Mouse (Mus musculus) stomach, embryonic 16.5 days (tissue): ENCODE results near the gene Mnat1. TPM values are rescaled to one million over a fixed set of nuclear protein-coding genes. Genes with fewer than 3 reads are reported as not detected.

Experiments used
- ATAC-seq: fragments of 200-750 bp; cut with Nextera tagmentation; 2 replicates; pipeline ENCODE4 v1.8.0; 2017; ENCODE audit warnings: moderate number of reproducible peaks, moderate TSS enrichment; ENCODE audit not compliant: insufficient read depth, low FRiP score
- H3K27ac ChIP-seq: fragments of 300-500 bp; sonication (generic); 2 replicates; pipeline ENCODE4 v1.5.1; 2014; ENCODE audit warnings: low read length
- H3K27me3 ChIP-seq: fragments of 300-500 bp; sonication (generic); 2 replicates; pipeline ENCODE4 v1.6.1; 2014; ENCODE audit warnings: low read length, control low read depth, mixed read lengths; ENCODE audit not compliant: control insufficient read depth, insufficient read depth
- H3K36me3 ChIP-seq: fragments of 300-500 bp; sonication (generic); 2 replicates; pipeline ENCODE4 v1.6.1; 2014; ENCODE audit warnings: low read length; ENCODE audit not compliant: control insufficient read depth, insufficient read depth
- H3K4me1 ChIP-seq: fragments of 300-500 bp; sonication (generic); 2 replicates; pipeline ENCODE4 v1.6.1; 2014; ENCODE audit warnings: low read length, control low read depth, mixed read lengths; ENCODE audit not compliant: control insufficient read depth, insufficient read depth
- H3K4me2 ChIP-seq: fragments of 300-500 bp; sonication (generic); 2 replicates; pipeline ENCODE4 v1.6.1; 2014; ENCODE audit warnings: low read depth, low read length, mixed read lengths
- H3K4me3 ChIP-seq: fragments of 300-500 bp; sonication (generic); replicated peaks from 2 replicates; pipeline ENCODE4 v1.5.1; 2014; ENCODE audit warnings: mild to moderate bottlenecking, low read length
- H3K9ac ChIP-seq: fragments of 300-500 bp; sonication (generic); 2 replicates; pipeline ENCODE4 v1.6.1; 2014; ENCODE audit warnings: low read length
- H3K9me3 ChIP-seq: fragments of 300-500 bp; sonication (generic); replicated peaks from 2 replicates; pipeline ENCODE4 v1.6.1; 2016; ENCODE audit warnings: low read length, control low read depth; ENCODE audit not compliant: control insufficient read depth
- WGBS: fragments of 180-500 bp; shearing (Covaris S2); extraction: QIAGEN DNeasy Blood & Tissue Kit; methylation state at CpG from one replicate; pipeline ENCODE4 v1.1.7; 2014; 5-methylcytosine and 5-hydroxymethylcytosine counted together
- polyA plus RNA-seq: library from polyadenylated mRNA; unstranded; fragments of >200 nt; fragmentation: Nextera tagmentation; extraction: Ambion mirVana; gene quantifications from 2 replicates; pipeline ENCODE4 v1.2.1, GENCODE M21; 2015

Gene Mnat1
- polyA plus RNA-seq, 1 experiment from 2014 or later = 25.9 TPM

GRCm38 (mm10) chr12:73269933-73270332, 146.4 kb downstream of the Mnat1 start:
- ATAC-seq = no peak
- Histone ChIP-seq H3K27me3 (no peaks in the 10 kb centered on the region), H3K4me3 (no peak overlapping the region), H3K9me3 (no peaks in the 10 kb centered on the region), H3K36me3 (0 out of 2 replicates have a peak, but pooled peaks cover 5% of the 10 kb centered on the region), H3K9ac (no peak overlapping the region), H3K4me1 (no peaks in the 10 kb centered on the region), H3K4me2 (no peak overlapping the region), H3K27ac (no peak overlapping the region)
- WGBS = 65% methylated on average over 4 of the region's 4 CpGs

GRCm38 (mm10) chr12:73274921-73275320, 151.4 kb downstream of the Mnat1 start:
- no peaks in the 10 kb centered on the region for H3K27me3 ChIP-seq
- H3K27ac ChIP-seq = no peak overlapping the region
- no peaks in the 10 kb centered on the region for H3K9me3 ChIP-seq
- 93% methylated on average over 3 of the region's 3 CpGs for WGBS
- H3K4me1 ChIP-seq = no peaks in the 10 kb centered on the region
- ATAC-seq = no peak
- no peak overlapping the region for H3K4me2 ChIP-seq
- peaks cover 14% of the 10 kb centered on the region for H3K36me3 ChIP-seq
- no peak overlapping the region for H3K4me3 ChIP-seq
- H3K9ac ChIP-seq = no peak overlapping the region

- Histone ChIP-seq H3K4me1 (peaks cover 13% of the 10 kb centered on the region), H3K4me3 (peak within 1 kb of the TSS; percentile 79), H3K27ac (peak within 1 kb of the TSS; percentile 50), H3K9ac (peak within 1 kb of the TSS; percentile 88), H3K36me3 (no peaks in the 10 kb centered on the region), H3K9me3 (no peaks in the 10 kb centered on the region), H3K4me2 (peak within 1 kb of the TSS; percentile 75), H3K27me3 (no peaks in the 10 kb centered on the region)
- ATAC-seq = peak; percentile 96
- under 1% methylated on average over 53 of the region's 53 CpGs for WGBS
Observed at GRCm38 (mm10) chr12:73286287-73287092, 163.0 kb downstream of the Mnat1 start, which contains the start of the genes Trmt5 and Slc38a6. Trmt5 (minus strand) TSS chr12:73286710. Slc38a6 (plus strand) TSS chr12:73286779.

GRCm38 (mm10) chr12:73287609-73288008, 164.1 kb downstream of the Mnat1 start:
- no peak for ATAC-seq
- H3K27me3 ChIP-seq = no peaks in the 10 kb centered on the region
- peak overlapping the region; percentile 75 for H3K4me2 ChIP-seq
- H3K4me3 ChIP-seq = peak overlapping the region; percentile 79; the same call in 1 of the 2 replicates
- no peak overlapping the region for H3K27ac ChIP-seq
- H3K9me3 ChIP-seq = no peaks in the 10 kb centered on the region
- H3K9ac ChIP-seq = 0 out of 2 replicates have a peak overlapping the region, but pooled peaks have one; percentile 88
- H3K36me3 ChIP-seq = 0 out of 2 replicates have a peak, but pooled peaks cover 3% of the 10 kb centered on the region
- peaks cover 13% of the 10 kb centered on the region for H3K4me1 ChIP-seq
- 58% methylated on average over 8 of the region's 8 CpGs for WGBS

- Histone ChIP-seq H3K27ac (no peak overlapping the region), H3K4me1 (peaks cover 13% of the 10 kb centered on the region), H3K9ac (no peak overlapping the region), H3K4me2 (no peak overlapping the region), H3K27me3 (no peaks in the 10 kb centered on the region), H3K36me3 (0 out of 2 replicates have a peak, but pooled peaks cover 3% of the 10 kb centered on the region), H3K4me3 (no peak overlapping the region), H3K9me3 (no peaks in the 10 kb centered on the region)
- 91% methylated on average over 3 of the region's 3 CpGs for WGBS
- ATAC-seq = no peak
Observed at GRCm38 (mm10) chr12:73288626-73289025, 165.1 kb downstream of the Mnat1 start.

GRCm38 (mm10) chr12:73294884-73295283, 171.4 kb downstream of the Mnat1 start:
- H3K27ac ChIP-seq = no peak overlapping the region

GRCm38 (mm10) chr12:73295505-73296140, 172.1 kb downstream of the Mnat1 start:
- 0 out of 2 replicates have a peak, but pooled peaks cover 3% of the 10 kb centered on the region for H3K36me3 ChIP-seq
- 61% methylated on average over 11 of the region's 11 CpGs for WGBS
- H3K4me2 ChIP-seq = no peak overlapping the region
- H3K9me3 ChIP-seq = no peaks in the 10 kb centered on the region
- no peak for ATAC-seq
- H3K4me1 ChIP-seq = peaks cover 8% of the 10 kb centered on the region; the same call in 1 of the 2 replicates
- no peak overlapping the region for H3K27ac ChIP-seq
- no peaks in the 10 kb centered on the region for H3K27me3 ChIP-seq
- no peak overlapping the region for H3K4me3 ChIP-seq
- H3K9ac ChIP-seq = no peak overlapping the region

More at GRCm38 (mm10) chr12:73294884-73295283, 171.4 kb downstream of the Mnat1 start:
- H3K4me3 ChIP-seq = no peak overlapping the region
- no peaks in the 10 kb centered on the region for H3K9me3 ChIP-seq
- no peak overlapping the region for H3K9ac ChIP-seq
- H3K4me2 ChIP-seq = no peak overlapping the region
- no peaks in the 10 kb centered on the region for H3K27me3 ChIP-seq
- H3K36me3 ChIP-seq = 0 out of 2 replicates have a peak, but pooled peaks cover 3% of the 10 kb centered on the region
- H3K4me1 ChIP-seq = peaks cover 8% of the 10 kb centered on the region; the same call in 1 of the 2 replicates
- no peak for ATAC-seq

- WGBS = 88% methylated on average over 5 of the region's 5 CpGs
Observed at GRCm38 (mm10) chr12:73298621-73299020, 175.1 kb downstream of the Mnat1 start.

GRCm38 (mm10) chr12:73300531-73300930, 177.0 kb downstream of the Mnat1 start:
- peaks cover 3% of the 10 kb centered on the region; the same call in 1 of the 2 replicates for H3K4me1 ChIP-seq
- H3K27me3 ChIP-seq = no peaks in the 10 kb centered on the region
- H3K4me2 ChIP-seq = no peak overlapping the region
- H3K9ac ChIP-seq = no peak overlapping the region
- H3K36me3 ChIP-seq = no peaks in the 10 kb centered on the region
- WGBS = 81% methylated on average over 2 of the region's 2 CpGs
- H3K27ac ChIP-seq = no peak overlapping the region
- H3K4me3 ChIP-seq = no peak overlapping the region
- H3K9me3 ChIP-seq = no peaks in the 10 kb centered on the region
- ATAC-seq = no peak

More at GRCm38 (mm10) chr12:73298621-73299020, 175.1 kb downstream of the Mnat1 start:
- Histone ChIP-seq H3K4me3 (no peak overlapping the region), H3K27me3 (no peaks in the 10 kb centered on the region), H3K4me2 (no peak overlapping the region), H3K27ac (no peak overlapping the region), H3K4me1 (peaks cover 8% of the 10 kb centered on the region; the same call in 1 of the 2 replicates), H3K36me3 (no peaks in the 10 kb centered on the region), H3K9ac (no peak overlapping the region), H3K9me3 (no peaks in the 10 kb centered on the region)
- ATAC-seq = no peak
